Mouse (Mus musculus) embryonic facial prominence, embryonic 14.5 days (tissue): ENCODE results near the gene Cln5. TPM values are rescaled to one million over a fixed set of nuclear protein-coding genes. Genes with fewer than 3 reads are reported as not detected.

Source experiments
- ATAC-seq: fragments of 200-750 bp; cut with Nextera tagmentation; 2 replicates; pipeline ENCODE4 v1.8.0; 2017; ENCODE audit warnings: low read depth, moderate number of reproducible peaks, moderate TSS enrichment
- DNase-seq: peaks from one replicate; pipeline ENCODE4 v3.0.0-alpha.2; 2015; ENCODE audit warnings: low spot score
- H3K27ac ChIP-seq: fragments of 300-500 bp; sonication (generic); replicated peaks from 2 replicates; pipeline ENCODE4 v1.5.1; 2014; ENCODE audit warnings: low read depth, mild to moderate bottlenecking, low read length, moderate library complexity
- H3K27me3 ChIP-seq: fragments of 300-500 bp; sonication (generic); replicated peaks from 2 replicates; pipeline ENCODE4 v1.6.1; 2014; ENCODE audit warnings: low read length; ENCODE audit not compliant: control insufficient read depth, insufficient read depth
- H3K36me3 ChIP-seq: fragments of 300-500 bp; sonication (generic); 2 replicates; pipeline ENCODE4 v1.6.1; 2014; ENCODE audit warnings: low read length, mixed read lengths; ENCODE audit not compliant: control insufficient read depth, insufficient read depth
- H3K4me1 ChIP-seq: fragments of 300-500 bp; sonication (generic); 2 replicates; pipeline ENCODE4 v1.6.1; 2014; ENCODE audit warnings: antibody characterized with exemption, low read length; ENCODE audit not compliant: control insufficient read depth, insufficient read depth
- H3K4me2 ChIP-seq: fragments of 300-500 bp; sonication (generic); 2 replicates; pipeline ENCODE4 v1.6.1; 2014; ENCODE audit warnings: low read depth, mild to moderate bottlenecking, low read length, moderate library complexity, mixed read lengths
- H3K4me3 ChIP-seq: fragments of 300-500 bp; sonication (generic); 2 replicates; pipeline ENCODE4 v1.5.1; 2014; ENCODE audit warnings: low read depth, mild to moderate bottlenecking, low read length
- H3K9ac ChIP-seq: fragments of 300-500 bp; sonication (generic); 2 replicates; pipeline ENCODE4 v1.6.1; 2014; ENCODE audit warnings: low read depth, mild to moderate bottlenecking, low read length, moderate library complexity, mixed read lengths
- H3K9me3 ChIP-seq: fragments of 300-500 bp; sonication (generic); 2 replicates; pipeline ENCODE4 v1.6.1; 2016; ENCODE audit warnings: low read length; ENCODE audit not compliant: control insufficient read depth
- WGBS: fragments of 180-500 bp; shearing (Covaris S2); extraction: QIAGEN DNeasy Blood & Tissue Kit; methylation state at CpG from one replicate; pipeline ENCODE4 v1.1.7; 2014; 5-methylcytosine and 5-hydroxymethylcytosine counted together
- polyA plus RNA-seq: library from polyadenylated mRNA; unstranded; fragments of >200 nt; fragmentation: Nextera tagmentation; extraction: Ambion mirVana; gene quantifications from 2 replicates; pipeline ENCODE4 v1.2.1, GENCODE M21; 2014

Gene Cln5
- polyA plus RNA-seq, 1 experiment from 2014 or later: 34.3 TPM

- Histone ChIP-seq H3K9me3 (no peaks in the 10 kb centered on the region), H3K4me3 (no peak overlapping the region), H3K4me1 (no peaks in the 10 kb centered on the region), H3K4me2 (no peak overlapping the region), H3K27me3 (no peaks in the 10 kb centered on the region), H3K9ac (no peak overlapping the region), H3K27ac (no peak overlapping the region), H3K36me3 (peaks cover 53% of the 10 kb centered on the region)
- no peak for ATAC-seq
- DNase-seq: no peak
- 94% methylated on average over 8 of the region's 8 CpGs for WGBS
Observed at GRCm38 (mm10) chr14:103073825-103074224, 3.8 kb downstream of the Cln5 start.

GRCm38 (mm10) chr14:103075166-103075565, 5.2 kb downstream of the Cln5 start:
- no peak for ATAC-seq
- DNase-seq: no peak
- H3K4me3 ChIP-seq: no peak overlapping the region
- peaks cover 53% of the 10 kb centered on the region for H3K36me3 ChIP-seq
- no peak overlapping the region for H3K4me2 ChIP-seq
- no peak overlapping the region for H3K27ac ChIP-seq
- no peaks in the 10 kb centered on the region for H3K27me3 ChIP-seq
- H3K9me3 ChIP-seq: no peaks in the 10 kb centered on the region
- 90% methylated on average over 7 of the region's 7 CpGs for WGBS
- H3K9ac ChIP-seq: no peak overlapping the region
- no peaks in the 10 kb centered on the region for H3K4me1 ChIP-seq

- WGBS: 85% methylated on average over 9 of the region's 9 CpGs
- no peaks in the 10 kb centered on the region for H3K27me3 ChIP-seq
- no peak overlapping the region for H3K27ac ChIP-seq
- no peak overlapping the region for H3K9ac ChIP-seq
- no peaks in the 10 kb centered on the region for H3K9me3 ChIP-seq
- H3K4me3 ChIP-seq: no peak overlapping the region
- ATAC-seq (no peak), DNase-seq (no peak)
- H3K4me1 ChIP-seq: no peaks in the 10 kb centered on the region
- H3K4me2 ChIP-seq: no peak overlapping the region
- H3K36me3 ChIP-seq: peaks cover 60% of the 10 kb centered on the region
Observed at GRCm38 (mm10) chr14:103077272-103078005, 7.4 kb downstream of the Cln5 start.

- Histone ChIP-seq H3K36me3 (peaks cover 61% of the 10 kb centered on the region), H3K9me3 (no peaks in the 10 kb centered on the region), H3K4me1 (no peaks in the 10 kb centered on the region), H3K4me2 (no peak overlapping the region), H3K9ac (no peak overlapping the region), H3K4me3 (no peak overlapping the region), H3K27ac (no peak overlapping the region), H3K27me3 (no peaks in the 10 kb centered on the region)
- DNase-seq: no peak
- WGBS: 88% methylated on average over 16 of the region's 16 CpGs
- ATAC-seq: no peak
Observed at GRCm38 (mm10) chr14:103078006-103078912, 8.2 kb downstream of the Cln5 start.

- no peak for DNase-seq
- H3K27ac ChIP-seq: no peak overlapping the region
- H3K36me3 ChIP-seq: peaks cover 58% of the 10 kb centered on the region
Observed at GRCm38 (mm10) chr14:103079209-103079977, 9.4 kb downstream of the Cln5 start.

GRCm38 (mm10) chr14:103085840-103086533, 16.0 kb downstream of the Cln5 start:
- no peaks in the 10 kb centered on the region for H3K4me1 ChIP-seq
- WGBS: 88% methylated on average over 1 of the region's 1 CpGs
- DNase-seq (no peak), ATAC-seq (no peak)
- no peak overlapping the region for H3K4me3 ChIP-seq
- no peaks in the 10 kb centered on the region for H3K27me3 ChIP-seq
- H3K4me2 ChIP-seq: no peak overlapping the region
- no peak overlapping the region for H3K9ac ChIP-seq
- peaks cover 73% of the 10 kb centered on the region for H3K36me3 ChIP-seq
- H3K27ac ChIP-seq: no peak overlapping the region
- H3K9me3 ChIP-seq: no peaks in the 10 kb centered on the region

More at GRCm38 (mm10) chr14:103079209-103079977, 9.4 kb downstream of the Cln5 start:
- Histone ChIP-seq H3K27me3 (no peaks in the 10 kb centered on the region), H3K4me3 (no peak overlapping the region), H3K9me3 (no peaks in the 10 kb centered on the region), H3K4me1 (no peaks in the 10 kb centered on the region), H3K9ac (no peak overlapping the region), H3K4me2 (no peak overlapping the region)
- ATAC-seq: no peak
- 86% methylated on average over 9 of the region's 9 CpGs for WGBS

GRCm38 (mm10) chr14:103086671-103087324, 16.8 kb downstream of the Cln5 start:
- no peak for DNase-seq
- no peak overlapping the region for H3K4me3 ChIP-seq
- H3K4me1 ChIP-seq: no peaks in the 10 kb centered on the region
- no peak overlapping the region for H3K27ac ChIP-seq
- no peak for ATAC-seq
- H3K27me3 ChIP-seq: no peaks in the 10 kb centered on the region
- no peaks in the 10 kb centered on the region for H3K9me3 ChIP-seq
- no peak overlapping the region for H3K4me2 ChIP-seq
- no peak overlapping the region for H3K9ac ChIP-seq
- WGBS: 94% methylated on average over 4 of the region's 4 CpGs
- H3K36me3 ChIP-seq: peaks cover 78% of the 10 kb centered on the region
